Mouse (Mus musculus) stomach, postnatal 0 days (tissue): Measurements from ENCODE around the gene Mapkapk3. TPM values are rescaled to one million over a fixed set of nuclear protein-coding genes. Genes with fewer than 3 reads are reported as not detected.

Experiments
- ATAC-seq: fragments of 200-750 bp; cut with Nextera tagmentation; 2 replicates; pipeline ENCODE4 v1.8.0; 2017; ENCODE audit not compliant: low FRiP score, low TSS enrichment
- DNase-seq: peaks from one replicate; pipeline ENCODE4 v3.0.0-alpha.2; 2016; ENCODE audit warnings: low spot score
- H3K27ac ChIP-seq: fragments of 300-500 bp; sonication (generic); replicated peaks from 2 replicates; pipeline ENCODE4 v1.5.1; 2014; ENCODE audit warnings: mild to moderate bottlenecking, control low read depth
- H3K27me3 ChIP-seq: fragments of 300-500 bp; sonication (generic); 2 replicates; pipeline ENCODE4 v1.6.1; 2014; ENCODE audit warnings: low read length; ENCODE audit not compliant: control insufficient read depth, insufficient read depth
- H3K36me3 ChIP-seq: fragments of 300-500 bp; sonication (generic); 2 replicates; pipeline ENCODE4 v1.6.1; 2014; ENCODE audit warnings: low read length, mixed read lengths; ENCODE audit not compliant: control insufficient read depth, insufficient read depth
- H3K4me1 ChIP-seq: fragments of 300-500 bp; sonication (generic); replicated peaks from 2 replicates; pipeline ENCODE4 v1.6.1; 2014; ENCODE audit warnings: antibody characterized with exemption; ENCODE audit not compliant: control insufficient read depth, insufficient read depth
- H3K4me2 ChIP-seq: fragments of 300-500 bp; sonication (generic); replicated peaks from 2 replicates; pipeline ENCODE4 v1.6.1; 2014; ENCODE audit warnings: low read depth, mild to moderate bottlenecking, control low read depth, moderate library complexity
- H3K4me3 ChIP-seq: fragments of 300-500 bp; sonication (generic); 2 replicates; pipeline ENCODE4 v1.5.1; 2014; ENCODE audit warnings: low read depth, low read length, control low read depth
- H3K9ac ChIP-seq: fragments of 300-500 bp; sonication (generic); 2 replicates; pipeline ENCODE4 v1.6.1; 2014; ENCODE audit warnings: mild to moderate bottlenecking, low read length, control low read depth, mixed read lengths
- H3K9me3 ChIP-seq: fragments of 300-500 bp; sonication (generic); 2 replicates; pipeline ENCODE4 v1.6.1; 2016; ENCODE audit warnings: low read length; ENCODE audit not compliant: control insufficient read depth
- CTCF ChIP-seq: IDR thresholded peaks from 2 replicates; pipeline ENCODE4 v1.5.1; 2016; ENCODE audit warnings: antibody characterized with exemption, low read depth, mild to moderate bottlenecking, moderate library complexity
- EP300 ChIP-seq: optimal IDR thresholded peaks from 2 replicates; pipeline ENCODE3; 2016; ENCODE audit warnings: antibody characterized with exemption
- WGBS: fragments of 180-500 bp; shearing (Covaris S2); extraction: QIAGEN DNeasy Blood & Tissue Kit; methylation state at CpG from one replicate; pipeline ENCODE4 v1.1.7; 2014; 5-methylcytosine and 5-hydroxymethylcytosine counted together
- polyA plus RNA-seq: library from polyadenylated mRNA; unstranded; fragments of >200 nt; fragmentation: Nextera tagmentation; extraction: Ambion mirVana; gene quantifications from 2 replicates; pipeline ENCODE4 v1.2.1, GENCODE M21; 2015

The Mapkapk3 gene
- polyA plus RNA-seq, 1 experiment from 2014 or later: 32.0 TPM

- no peaks in the 10 kb centered on the region; the same call in 1 of the 2 replicates for H3K4me1 ChIP-seq
- H3K4me3 ChIP-seq: no peak overlapping the region
- no peaks in the 10 kb centered on the region for H3K27me3 ChIP-seq
- 0 out of 2 replicates have a peak overlapping the region, but pooled peaks have one; percentile 20 for H3K27ac ChIP-seq
- H3K9ac ChIP-seq: no peak overlapping the region
- H3K36me3 ChIP-seq: no peaks in the 10 kb centered on the region
- 51% methylated on average over 8 of the region's 8 CpGs for WGBS
- H3K4me2 ChIP-seq: 0 out of 2 replicates have a peak overlapping the region, but pooled peaks have one; percentile 47
- ATAC-seq (peak; percentile 70), DNase-seq (peak; percentile 53)
- no peaks in the 10 kb centered on the region for H3K9me3 ChIP-seq
- TF ChIP-seq CTCF: peak; percentile 60
- no peak for TF ChIP-seq EP300
Observed at GRCm38 (mm10) chr9:107278527-107279377, 10.9 kb downstream of the Mapkapk3 start.

GRCm38 (mm10) chr9:107278126-107278525 lies 11.6 kb downstream of the Mapkapk3 start:
- no peak for TF ChIP-seq EP300
- TF ChIP-seq CTCF: peak; percentile 37
- no peaks in the 10 kb centered on the region; the same call in 1 of the 2 replicates for H3K4me1 ChIP-seq
- DNase-seq (no peak), ATAC-seq (no peak)
- H3K4me2 ChIP-seq: no peak overlapping the region
- H3K36me3 ChIP-seq: no peaks in the 10 kb centered on the region
- H3K9me3 ChIP-seq: no peaks in the 10 kb centered on the region
- H3K27me3 ChIP-seq: no peaks in the 10 kb centered on the region
- WGBS: 71% methylated on average over 4 of the region's 4 CpGs
- H3K4me3 ChIP-seq: no peak overlapping the region
- no peak overlapping the region for H3K27ac ChIP-seq
- no peak overlapping the region for H3K9ac ChIP-seq

DNA sequence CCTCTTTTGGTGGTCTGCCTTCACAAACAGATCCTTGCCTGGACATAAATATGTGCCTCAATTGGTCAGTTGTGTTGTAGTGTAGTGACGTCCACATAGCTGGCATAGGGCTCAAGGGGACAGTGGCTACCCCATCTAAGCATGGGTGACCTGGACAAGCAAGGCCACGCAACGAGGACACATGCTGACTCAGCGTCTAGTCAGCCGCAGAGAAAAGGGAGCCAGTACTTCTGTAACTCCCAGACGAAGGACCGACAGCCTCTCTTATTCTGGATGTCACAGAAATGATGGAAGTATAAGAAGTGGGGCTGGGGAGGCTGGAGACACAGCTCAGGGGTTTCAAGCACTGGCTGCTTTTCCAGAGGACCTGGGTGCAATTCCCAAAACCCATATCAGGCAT lies 12.1 kb downstream of the Mapkapk3 start:
- TF ChIP-seq CTCF: no peak
- no peak for TF ChIP-seq EP300
- H3K27ac ChIP-seq: no peak overlapping the region
- no peak overlapping the region for H3K9ac ChIP-seq
- no peaks in the 10 kb centered on the region for H3K36me3 ChIP-seq
- DNase-seq (no peak), ATAC-seq (no peak)
- H3K4me1 ChIP-seq: no peaks in the 10 kb centered on the region; the same call in 1 of the 2 replicates
- no peaks in the 10 kb centered on the region for H3K27me3 ChIP-seq
- H3K4me2 ChIP-seq: no peak overlapping the region
- 86% methylated on average over 7 of the region's 7 CpGs for WGBS
- H3K9me3 ChIP-seq: no peaks in the 10 kb centered on the region
- no peak overlapping the region for H3K4me3 ChIP-seq

GRCm38 (mm10) chr9:107275710-107276109 lies 14.0 kb downstream of the Mapkapk3 start:
- H3K27me3 ChIP-seq: no peaks in the 10 kb centered on the region
- H3K27ac ChIP-seq: no peak overlapping the region
- 89% methylated on average over 5 of the region's 5 CpGs for WGBS
- no peaks in the 10 kb centered on the region for H3K36me3 ChIP-seq
- no peaks in the 10 kb centered on the region; the same call in 1 of the 2 replicates for H3K4me1 ChIP-seq
- no peak overlapping the region for H3K9ac ChIP-seq
- DNase-seq: no peak
- no peak overlapping the region for H3K4me2 ChIP-seq
- no peak overlapping the region for H3K4me3 ChIP-seq
- no peaks in the 10 kb centered on the region for H3K9me3 ChIP-seq
- TF ChIP-seq CTCF (no peak), EP300 (no peak)
- ATAC-seq: no peak

GRCm38 (mm10) chr9:107274751-107275150 lies 14.9 kb downstream of the Mapkapk3 start:
- DNase-seq (no peak), ATAC-seq (no peak)
- Histone ChIP-seq H3K27ac (no peak overlapping the region), H3K4me1 (no peaks in the 10 kb centered on the region; the same call in 1 of the 2 replicates), H3K27me3 (no peaks in the 10 kb centered on the region), H3K4me2 (no peak overlapping the region), H3K9me3 (no peaks in the 10 kb centered on the region), H3K36me3 (no peaks in the 10 kb centered on the region), H3K9ac (no peak overlapping the region), H3K4me3 (no peak overlapping the region)
- WGBS: 90% methylated on average over 6 of the region's 6 CpGs
- TF ChIP-seq EP300: no peak
- TF ChIP-seq CTCF: no peak

GRCm38 (mm10) chr9:107273184-107273583 lies 16.5 kb downstream of the Mapkapk3 start:
- Histone ChIP-seq H3K9me3 (no peaks in the 10 kb centered on the region), H3K27me3 (no peaks in the 10 kb centered on the region), H3K27ac (no peak overlapping the region), H3K4me1 (no peaks in the 10 kb centered on the region), H3K36me3 (no peaks in the 10 kb centered on the region), H3K4me2 (no peak overlapping the region), H3K9ac (no peak overlapping the region), H3K4me3 (no peak overlapping the region)
- no peak for DNase-seq
- ATAC-seq: no peak
- TF ChIP-seq EP300: no peak
- no peak for TF ChIP-seq CTCF
- WGBS: 73% methylated on average over 10 of the region's 10 CpGs
